Mouse (Mus musculus) CH12F3 (cell line): ENCODE data around the gene Maml1.

ENCODE experiments used
- in situ Hi-C: fragments of 300-500 bp; cut with MboI; formaldehyde crosslinking; loops from 2 replicates; pipeline ENCODE4 v1.14.3; 2020; ENCODE audit warnings: low sequenced_read_pairs

The Maml1 gene

DNA sequence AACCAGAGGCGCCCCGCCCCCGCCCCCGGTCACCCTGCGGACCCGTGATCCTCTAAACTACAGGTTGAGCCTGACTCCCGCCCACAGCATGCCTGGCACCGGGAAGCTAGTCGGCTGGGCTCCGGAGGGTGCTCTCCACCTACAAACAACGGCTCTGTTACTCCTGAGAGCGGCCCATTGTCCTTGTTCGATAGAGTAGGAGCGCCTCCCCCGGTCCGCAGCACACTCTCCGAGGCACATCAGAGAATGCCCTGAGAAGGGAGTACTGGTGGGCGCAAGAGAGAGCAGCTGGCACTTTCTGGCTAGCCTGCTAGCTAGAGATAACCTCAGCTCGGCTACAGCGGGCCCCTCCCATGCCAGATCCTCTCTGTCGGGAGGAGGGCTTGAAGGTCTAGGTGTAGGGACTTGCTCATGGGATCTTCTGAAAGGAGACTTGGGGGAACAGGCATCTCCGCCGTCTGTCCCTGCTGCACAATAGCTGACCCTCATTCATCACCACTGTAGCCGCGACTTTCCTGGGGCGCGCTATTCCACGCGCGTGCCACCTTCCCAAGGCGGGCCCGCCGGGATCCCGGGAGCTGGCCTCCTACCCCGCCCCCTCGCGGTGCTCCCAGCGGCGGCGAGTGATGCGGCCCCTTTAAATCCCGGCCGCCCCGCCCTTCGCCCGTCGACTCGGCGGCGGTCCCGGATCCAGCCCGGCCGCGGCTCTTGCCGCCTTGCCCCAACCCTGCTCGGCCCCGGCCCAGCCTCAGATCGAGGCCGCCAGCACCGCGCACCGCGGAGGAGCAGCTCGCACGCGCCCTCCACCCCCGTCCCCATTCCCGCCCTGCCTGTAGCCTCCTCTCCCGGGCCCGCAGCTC is 67.2 kb downstream of the Maml1 start:
- in situ Hi-C loops = no loop called here

DNA sequence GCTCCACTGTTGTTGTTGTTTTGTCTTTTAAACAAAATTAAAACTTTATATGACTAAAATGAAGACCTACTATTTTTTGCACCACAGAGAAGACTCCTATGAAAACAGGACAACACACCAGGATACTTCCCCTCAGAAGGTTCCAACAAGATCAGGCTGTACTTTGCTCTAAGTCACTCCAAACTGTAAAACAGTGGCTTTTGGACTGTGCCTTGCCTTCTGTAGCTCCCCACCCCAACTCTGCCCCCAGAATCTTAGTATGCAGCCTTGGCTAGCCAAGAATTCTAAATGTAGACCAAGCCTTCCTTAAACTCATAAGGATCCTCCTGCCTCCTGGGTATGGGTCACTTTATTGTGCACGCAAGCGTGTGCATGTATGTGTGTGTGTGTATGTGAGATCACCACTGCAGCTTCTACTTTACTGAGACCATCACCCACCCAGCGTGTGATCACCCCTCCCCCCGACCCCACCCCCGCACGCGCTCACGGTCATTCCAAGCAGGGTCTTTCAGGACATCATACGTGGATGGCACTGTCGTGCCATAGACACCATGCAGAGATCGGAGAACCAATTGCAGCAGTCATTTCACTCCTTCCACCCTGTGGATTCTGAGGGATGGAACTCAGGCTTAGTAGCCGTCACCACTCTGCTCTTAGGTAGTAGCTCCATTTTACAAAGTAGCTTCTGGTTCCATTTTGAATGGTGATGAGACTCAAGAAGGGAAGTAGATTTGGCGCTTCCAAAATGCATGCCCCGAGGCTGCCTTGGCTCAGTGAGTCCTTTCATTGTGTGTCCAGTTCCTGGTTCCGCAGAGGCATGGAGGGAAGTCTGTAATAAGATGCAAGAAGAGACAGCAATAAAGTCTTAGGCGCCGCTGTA is 68.1 kb downstream of the Maml1 start:
- in situ Hi-C loops = no loop called here

DNA sequence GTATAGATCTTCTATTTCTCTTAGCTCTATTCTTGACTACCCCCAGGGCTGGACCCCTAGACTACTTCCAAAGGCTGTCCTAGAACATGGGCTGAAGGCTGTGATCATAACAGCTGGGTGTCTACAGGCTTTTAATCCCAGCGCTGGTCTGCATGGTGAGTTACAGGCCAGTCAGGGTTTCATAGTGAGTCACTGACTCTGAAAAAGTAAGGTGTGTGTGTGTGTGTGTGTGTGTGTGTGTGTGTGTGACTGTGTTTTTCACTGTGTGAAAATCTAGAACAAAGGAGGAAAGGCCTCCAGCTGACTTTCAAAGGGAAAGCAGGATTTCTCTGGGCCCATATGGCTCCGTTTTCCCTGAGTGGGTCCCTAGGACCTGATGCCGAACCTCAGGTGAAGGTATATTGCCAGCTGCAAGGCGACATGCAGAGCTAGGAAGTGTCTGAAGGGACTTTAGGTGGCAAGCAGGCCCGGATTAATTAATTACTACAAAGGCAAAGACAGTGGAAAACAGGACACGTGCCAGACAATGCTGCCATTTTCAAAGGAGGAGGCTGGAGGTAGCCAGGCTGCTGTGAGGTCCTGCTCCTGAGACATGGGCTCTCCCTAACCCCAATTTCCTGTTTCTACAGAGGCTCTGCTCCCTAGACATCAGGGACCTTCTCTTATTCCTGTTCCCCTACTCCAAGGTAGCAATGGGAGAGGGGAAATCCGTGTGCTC is 69.4 kb downstream of the Maml1 start:
- in situ Hi-C loops = no loop called here

DNA sequence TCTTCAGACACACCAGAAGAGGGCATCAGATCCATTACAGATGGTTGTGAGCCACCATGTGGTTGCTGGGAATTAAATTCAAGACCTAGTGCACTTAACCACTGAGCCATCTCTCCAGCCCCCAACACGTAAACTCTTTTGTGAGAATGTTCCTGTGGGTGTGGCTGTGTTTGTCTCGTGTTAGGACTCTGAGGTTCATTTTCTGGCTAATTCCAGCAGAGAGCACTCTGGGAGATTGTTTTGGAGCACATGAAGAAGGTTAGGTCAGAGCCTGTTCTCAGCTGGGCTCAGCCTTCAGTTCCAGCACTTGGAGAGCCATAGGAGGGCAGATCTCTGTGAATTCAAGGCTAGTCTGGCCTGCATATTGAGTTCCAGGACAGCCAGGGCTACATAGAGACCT is 72.3 kb downstream of the Maml1 start:
- in situ Hi-C loops = no loop called here

DNA sequence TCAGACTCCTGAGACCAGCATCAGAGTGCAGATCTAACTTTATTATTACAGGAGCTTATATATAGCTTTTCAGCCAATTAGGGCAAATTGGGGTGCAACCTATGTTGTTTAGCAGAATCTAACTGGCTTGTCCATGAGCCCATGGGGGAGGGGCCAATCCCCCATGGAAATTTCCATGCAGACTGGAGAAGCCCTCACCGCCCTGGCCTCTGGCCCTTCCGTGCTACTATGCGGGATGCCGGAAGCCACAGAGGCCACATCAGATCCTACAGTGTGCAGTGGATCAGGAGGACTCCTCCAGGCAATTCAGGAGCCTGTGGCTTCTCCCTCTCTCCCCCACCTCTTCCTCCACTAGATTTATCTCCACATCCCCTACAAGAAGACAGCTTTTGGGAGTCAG is 74.3 kb downstream of the Maml1 start:
- in situ Hi-C loops = no loop called here

DNA sequence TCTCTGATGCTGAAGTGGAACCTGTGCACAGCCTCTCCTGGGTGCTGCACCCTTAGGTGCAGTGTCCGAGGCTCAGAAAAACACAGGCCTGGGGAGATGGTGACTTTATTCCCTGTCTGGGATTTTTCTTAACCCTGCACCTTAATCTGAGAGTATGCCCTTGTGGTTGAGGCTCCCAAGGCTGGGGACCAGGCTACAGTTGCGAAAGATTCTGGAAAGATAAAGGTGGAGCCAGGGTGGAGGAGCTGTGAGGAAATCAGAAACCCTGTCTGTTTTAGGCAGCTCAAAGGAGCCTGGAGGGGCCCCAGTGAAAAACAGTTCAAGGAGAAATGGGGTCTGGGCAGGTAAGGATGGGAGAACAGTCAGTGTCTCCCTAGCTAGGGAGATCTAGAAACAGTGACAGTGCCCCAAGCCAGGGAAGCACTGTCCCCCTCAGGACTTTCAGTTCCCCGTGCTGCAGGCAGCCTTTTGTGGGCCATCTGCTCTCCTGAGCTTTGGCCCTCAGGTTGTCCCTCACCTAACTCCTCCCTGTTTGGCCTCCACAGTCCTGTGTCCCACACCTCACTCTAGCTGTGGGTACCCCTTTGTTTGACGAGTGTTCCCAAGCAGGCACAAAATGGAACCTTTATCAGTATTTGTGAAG is 75.3 kb downstream of the Maml1 start:
- in situ Hi-C loops = no loop called here

DNA sequence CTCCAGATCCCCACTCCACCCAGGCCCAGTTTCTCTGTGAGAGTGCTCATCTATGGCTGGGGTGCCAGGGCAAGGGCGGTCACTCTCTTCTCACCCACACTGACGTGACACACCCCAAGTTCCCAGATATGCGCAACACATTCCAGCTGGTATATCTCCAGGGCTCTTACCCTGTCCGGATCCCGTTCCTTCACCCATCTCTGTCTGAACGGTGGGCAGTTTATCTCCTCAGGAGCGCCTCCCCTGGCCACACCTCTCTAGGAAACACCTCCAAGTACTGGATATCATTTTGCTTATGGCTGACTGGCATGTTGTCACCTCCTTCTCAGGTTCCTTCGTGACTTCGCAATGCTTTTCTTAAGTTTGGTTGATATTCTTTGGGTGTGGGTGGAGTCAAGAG is 76.5 kb downstream of the Maml1 start:
- in situ Hi-C loops = no loop called here

DNA sequence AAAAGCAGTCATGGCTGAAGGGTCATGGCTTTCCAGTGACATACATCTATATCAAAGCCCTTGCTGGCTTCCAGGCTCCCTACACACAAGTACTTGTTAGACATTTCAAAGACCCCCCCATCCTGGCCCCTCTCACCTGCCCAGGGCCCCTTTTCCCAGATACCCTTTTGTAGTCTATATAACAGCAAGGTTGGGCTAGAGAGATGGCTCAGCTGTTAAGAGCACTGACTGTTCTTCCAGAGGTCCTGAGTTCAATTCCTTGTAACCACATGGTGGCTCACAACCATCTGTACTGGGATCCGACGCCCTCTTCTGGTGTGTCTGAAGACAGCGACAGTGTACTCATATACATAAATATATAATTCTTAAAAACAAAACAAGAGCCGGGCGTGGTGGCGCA is 77.5 kb downstream of the Maml1 start:
- in situ Hi-C loops = no loop called here

DNA sequence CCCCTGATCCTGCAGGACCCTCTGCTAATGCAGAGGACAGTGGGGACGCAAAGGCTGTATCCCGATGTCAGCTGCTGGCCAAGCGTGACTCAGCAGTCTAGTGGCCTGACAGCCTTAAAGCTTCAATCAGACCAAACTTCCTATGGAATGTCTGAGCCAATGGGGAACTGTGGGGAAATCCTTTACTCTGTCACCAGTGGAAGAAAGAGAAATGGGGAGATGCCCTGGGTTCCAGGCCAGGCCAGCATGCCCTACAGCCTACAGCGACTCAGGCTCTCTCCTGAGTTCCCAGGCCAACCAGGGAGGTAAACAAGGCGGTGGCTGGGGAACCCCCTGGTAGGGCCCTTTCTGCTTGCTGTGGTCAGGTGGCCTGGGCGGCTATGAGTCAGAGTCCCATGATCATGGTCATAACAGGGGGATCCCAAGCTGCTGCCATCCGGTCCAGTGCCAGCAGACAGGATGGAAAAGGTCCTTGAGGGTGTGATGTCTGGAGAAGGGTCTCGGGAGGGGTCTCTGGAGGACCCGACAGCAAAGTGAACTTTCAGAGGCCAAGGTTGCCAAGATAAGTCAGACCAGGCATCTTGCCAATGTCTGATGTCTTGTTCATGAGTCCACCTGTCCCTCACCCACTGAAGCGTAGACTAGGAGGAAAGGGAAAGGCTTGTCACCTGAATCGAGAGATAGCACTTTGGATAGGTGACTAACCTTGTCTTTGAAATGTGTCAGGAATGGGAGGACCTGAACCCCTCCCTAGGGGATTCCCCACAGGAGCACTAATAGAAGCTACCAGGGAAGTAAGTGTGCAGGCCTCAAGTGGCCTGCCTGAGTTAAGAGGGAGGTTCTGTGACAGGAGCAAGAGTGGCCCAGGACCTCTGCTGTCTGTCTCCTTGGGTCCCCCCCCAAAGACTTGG is 79.0 kb downstream of the Maml1 start:
- in situ Hi-C loops = no loop called here

DNA sequence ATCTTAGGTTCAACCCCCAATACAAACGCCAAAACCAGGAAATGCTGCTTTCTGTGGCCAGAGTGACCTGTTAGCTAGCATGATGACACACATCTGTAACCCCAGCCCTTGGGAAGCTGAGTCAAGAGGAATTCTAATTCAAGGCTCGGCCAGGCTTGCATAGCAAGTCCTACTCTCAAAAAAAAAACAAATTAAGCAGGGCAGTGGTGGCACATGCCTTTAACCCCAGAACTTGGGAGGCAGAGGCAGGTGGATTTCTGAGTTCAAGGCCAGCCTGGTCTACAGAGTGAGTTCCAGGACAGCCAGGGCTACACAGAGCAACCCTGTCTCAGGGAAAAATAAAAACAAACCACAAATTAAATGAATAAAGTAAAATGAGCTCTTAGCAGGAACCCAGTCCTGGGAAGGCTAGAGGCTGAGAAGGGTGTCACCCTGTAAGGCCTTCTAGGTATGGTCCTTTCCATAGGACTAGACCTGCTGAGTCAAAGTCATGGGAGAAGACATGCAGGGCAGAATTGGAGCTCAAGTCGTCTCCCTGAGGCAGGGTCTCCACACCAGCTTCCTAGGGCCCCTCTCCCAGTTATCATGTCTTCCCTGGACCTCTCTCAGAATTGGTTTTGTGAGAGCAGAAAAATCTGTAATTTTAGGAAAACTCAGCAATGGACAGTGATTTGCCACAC is 79.9 kb downstream of the Maml1 start:
- in situ Hi-C loops = no loop called here

DNA sequence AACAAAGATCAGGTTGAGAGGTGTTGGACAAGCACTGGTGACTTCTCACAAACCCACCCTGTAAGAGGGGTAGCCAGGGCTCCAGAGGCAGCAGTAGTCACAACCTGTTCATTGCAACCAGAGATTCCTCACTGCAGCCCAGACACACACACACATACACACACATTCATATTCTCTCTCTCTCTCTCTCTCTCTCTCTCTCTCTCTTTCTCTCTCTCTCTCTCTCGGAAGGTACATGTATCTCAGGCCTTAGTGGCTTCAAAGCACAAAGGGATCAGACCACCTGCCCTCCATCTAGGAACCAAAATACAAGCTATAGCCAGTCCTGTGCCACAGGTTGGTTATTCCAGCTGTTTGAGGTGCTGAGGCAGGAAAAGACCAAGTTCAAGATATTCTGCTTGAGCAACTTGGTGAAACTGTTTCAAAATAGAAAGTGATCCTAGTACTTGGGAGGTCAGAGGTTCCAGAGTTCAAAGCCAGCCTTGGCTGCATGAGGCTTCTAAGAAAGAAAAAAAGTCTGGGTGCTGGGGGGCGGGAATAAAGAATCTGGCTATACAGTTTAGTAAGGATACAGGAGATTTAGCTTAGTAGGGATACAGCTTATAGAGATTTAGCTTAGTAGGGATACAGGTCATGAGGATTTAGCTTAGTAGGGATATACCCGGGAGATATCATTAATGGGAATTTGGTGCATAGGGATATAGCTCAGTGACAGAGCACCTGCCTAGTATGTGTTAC is 80.6 kb downstream of the Maml1 start:
- in situ Hi-C loops = no loop called here

DNA sequence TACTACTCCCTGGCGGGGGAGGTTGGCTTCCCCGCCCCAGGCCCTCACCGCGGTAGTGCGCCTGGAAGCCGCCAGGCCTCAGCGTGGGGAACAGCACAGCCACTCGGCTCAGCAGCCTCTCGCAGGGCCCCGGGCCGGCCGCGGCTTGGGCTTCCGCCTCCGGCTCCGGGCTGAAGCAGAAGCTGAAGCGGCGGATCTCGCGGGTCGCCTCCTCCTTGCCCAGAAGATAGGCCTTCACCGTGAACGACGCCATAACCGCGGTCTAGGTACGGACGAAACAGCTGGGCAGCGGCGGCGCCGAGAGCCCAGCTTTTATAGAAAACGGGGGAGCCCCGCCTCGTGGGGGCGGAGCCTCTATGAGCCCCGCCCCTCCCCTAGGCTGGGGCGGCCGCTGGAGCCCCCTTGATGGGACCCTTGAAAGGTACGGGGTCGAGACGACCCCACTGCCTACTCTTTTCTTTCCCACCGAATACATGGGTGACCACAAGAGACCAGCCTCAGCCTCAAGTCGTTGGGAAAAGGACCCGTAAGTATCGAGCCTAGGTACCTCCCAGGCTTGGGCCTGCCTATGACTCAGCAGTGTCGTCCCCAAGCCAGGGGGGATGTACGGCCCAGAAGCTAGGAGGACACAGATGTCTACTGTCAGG is 81.5 kb downstream of the Maml1 start, which contains the start of the genes Sqstm1 and Mgat4b:
Gene Sqstm1, minus strand, starts transcription at position 323 of the 647 bp plus-strand sequence.
Gene Mgat4b, plus strand, starts transcription at position 386 of the 647 bp plus-strand sequence.
- in situ Hi-C loops = no loop called here

DNA sequence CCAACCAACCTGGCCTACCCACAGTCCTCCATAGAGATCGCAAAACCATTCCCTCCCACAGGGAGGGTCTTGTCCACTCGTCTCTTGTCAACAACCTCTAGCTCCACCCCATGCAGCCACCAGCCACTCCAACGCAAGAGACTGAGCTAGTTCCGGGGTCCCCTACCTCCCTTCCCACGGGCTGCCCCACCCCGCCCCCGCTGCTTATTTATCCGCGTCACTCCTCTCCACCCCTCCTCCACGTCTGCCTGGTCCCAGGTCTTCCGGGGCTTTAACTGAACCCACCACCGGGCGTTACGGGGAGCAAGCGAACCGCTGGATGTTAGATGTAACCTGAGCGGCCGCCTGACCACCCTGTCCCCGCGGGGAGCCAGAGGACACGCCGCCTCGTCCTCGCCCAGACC is 82.0 kb downstream of the Maml1 start:
- in situ Hi-C loops = no loop called here

DNA sequence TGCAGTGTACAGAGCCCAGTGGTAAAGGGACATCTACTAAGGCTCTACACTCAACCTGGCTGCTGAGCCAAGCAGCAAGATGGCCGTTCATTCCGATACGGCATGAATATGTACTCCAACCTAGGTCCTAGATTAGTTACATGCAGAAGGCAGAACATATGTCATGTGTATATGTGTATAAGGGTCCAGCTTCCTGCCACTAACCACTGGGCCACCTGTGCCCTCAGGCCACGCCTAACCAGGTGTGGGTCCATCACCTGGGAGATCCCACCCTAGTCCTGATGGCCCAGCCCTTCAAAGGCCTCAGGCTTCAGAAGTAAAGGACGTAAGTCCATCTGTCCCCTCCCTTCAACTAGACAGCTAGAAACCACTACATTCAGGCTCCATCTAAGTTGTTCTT is 84.1 kb downstream of the Maml1 start:
- in situ Hi-C loops = no loop called here

DNA sequence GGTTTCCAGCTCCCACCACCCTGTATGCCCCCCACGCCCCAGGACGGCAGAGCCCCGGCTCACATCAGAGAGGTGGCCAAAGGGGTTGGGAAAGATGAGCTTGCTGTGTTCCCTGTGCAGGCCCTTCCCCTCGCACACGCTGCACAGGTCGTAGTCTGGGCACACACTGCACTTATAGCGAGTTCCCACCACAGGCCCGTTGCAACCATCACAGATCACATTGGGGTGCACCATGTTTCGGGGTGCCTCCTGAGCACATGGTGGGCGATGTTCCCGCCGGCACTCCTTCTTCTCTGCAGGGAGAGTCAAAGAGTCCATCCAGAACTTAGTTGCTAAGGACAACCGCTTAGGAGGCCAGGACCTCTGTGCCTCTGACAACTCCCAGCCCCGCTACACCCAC is 84.8 kb downstream of the Maml1 start:
- in situ Hi-C loops = no loop called here

DNA sequence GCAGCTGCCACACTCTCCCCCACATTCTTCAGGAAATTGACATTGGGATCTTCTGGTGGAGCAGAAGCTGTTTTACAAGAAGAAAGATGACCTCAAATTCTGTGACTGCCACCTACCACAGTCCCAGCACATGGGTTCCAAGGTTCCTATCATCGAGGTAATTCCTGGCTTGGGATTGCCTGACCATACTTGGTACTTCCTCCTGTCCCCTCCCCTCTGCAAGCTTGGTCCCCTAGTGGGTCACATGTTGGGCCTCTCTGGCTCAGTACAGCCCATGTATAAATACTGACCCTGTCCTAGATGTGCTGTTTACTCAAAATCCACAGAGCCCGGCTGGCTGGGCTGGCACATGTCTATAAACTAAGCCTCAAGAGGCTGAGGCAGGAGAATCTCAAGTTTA is 86.1 kb downstream of the Maml1 start:
- in situ Hi-C loops = no loop called here
